Mouse (Mus musculus): ENCODE measurements around the gene Bfsp2. TPM values are rescaled to one million over a fixed set of nuclear protein-coding genes. Genes with fewer than 3 reads are reported as not detected.
"Not testable (repeated sequence)": the region's sequence is repeated elsewhere in the genome, so short reads cannot be mapped to it uniquely, and the experiment has no call there.

The Bfsp2 gene
- polyA plus RNA-seq, 1 experiment from 2014 or later, result 0.96 TPM

GRCm38 (mm10) chr9:103420844-103421243 is 59.4 kb downstream of the Bfsp2 start:
- 61% methylated on average over 3 of the region's 3 CpGs for WGBS
- ATAC-seq (replicated peaks; ENCODE audit: low FRiP score, low read depth), result no peak
- TF ChIP-seq CTCF (IDR thresholded peaks at IDR 0.05; ENCODE audit: low read depth), result no peak
- Histone ChIP-seq H3K4me1 (replicated peaks; ENCODE audit: insufficient read depth, low read length) (no peaks in the 10 kb centered on the region), H3K27me3 (ENCODE audit: insufficient read depth, low read length) (no peaks in the 10 kb centered on the region), H3K27ac (no peak overlapping the region), H3K4me3 (replicated peaks; ENCODE audit: low read depth, low read length) (no peak overlapping the region), H3K36me3 (ENCODE audit: insufficient read depth, low read length) (no peaks in the 10 kb centered on the region), H3K9me3 (replicated peaks; ENCODE audit: low read length) (no peaks in the 10 kb centered on the region), H3K4me2 (ENCODE audit: low read length) (no peak overlapping the region), H3K9ac (ENCODE audit: low read depth, low read length) (no peak overlapping the region)
- no peak for DNase-seq (ENCODE audit: low spot score)

DNA sequence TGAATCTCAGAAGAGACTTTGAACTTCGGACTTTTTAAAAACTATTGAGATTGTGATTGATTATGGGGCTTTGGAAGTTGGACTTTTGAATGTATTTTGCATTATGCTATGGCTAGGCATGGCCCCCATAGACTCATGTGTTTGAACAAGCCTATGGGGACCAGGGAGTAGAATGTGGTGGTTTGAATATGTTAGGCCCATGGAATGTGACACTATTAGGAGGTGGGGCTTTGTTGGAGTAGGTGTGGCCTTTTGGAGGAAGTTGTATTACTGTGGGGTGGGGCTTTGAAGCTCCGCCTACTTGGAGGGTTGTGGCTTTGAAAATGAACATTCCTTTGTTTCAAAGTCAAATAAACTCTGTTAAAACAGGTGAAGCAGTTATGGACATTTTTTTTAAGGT is 61.4 kb downstream of the Bfsp2 start:
- no peaks in the 10 kb centered on the region for H3K36me3 ChIP-seq (ENCODE audit: insufficient read depth, low read length)
- no peak overlapping the region for H3K4me2 ChIP-seq (ENCODE audit: low read length)
- H3K9ac ChIP-seq (ENCODE audit: low read depth, low read length), result no peak overlapping the region
- DNase-seq (ENCODE audit: low spot score) (no peak), ATAC-seq (replicated peaks; ENCODE audit: low FRiP score, low read depth) (no peak)
- no peak overlapping the region for H3K27ac ChIP-seq
- WGBS, result 93% methylated on average over 2 of the region's 2 CpGs
- no peak overlapping the region for H3K4me3 ChIP-seq (replicated peaks; ENCODE audit: low read depth, low read length)
- no peaks in the 10 kb centered on the region for H3K9me3 ChIP-seq (replicated peaks; ENCODE audit: low read length)
- no peak for TF ChIP-seq CTCF (IDR thresholded peaks at IDR 0.05; ENCODE audit: low read depth)
- H3K4me1 ChIP-seq (replicated peaks; ENCODE audit: insufficient read depth, low read length), result no peaks in the 10 kb centered on the region
- no peaks in the 10 kb centered on the region for H3K27me3 ChIP-seq (ENCODE audit: insufficient read depth, low read length)

GRCm38 (mm10) chr9:103418267-103418666 is 62.0 kb downstream of the Bfsp2 start:
- WGBS, result 75% methylated on average over 1 of the region's 1 CpGs
- not testable (repeated sequence) for ATAC-seq (replicated peaks; ENCODE audit: low FRiP score, low read depth); H3K36me3 ChIP-seq (ENCODE audit: insufficient read depth, low read length); H3K27me3 ChIP-seq (ENCODE audit: insufficient read depth, low read length); H3K27ac ChIP-seq; H3K4me2 ChIP-seq (ENCODE audit: low read length); H3K9ac ChIP-seq (ENCODE audit: low read depth, low read length); H3K4me3 ChIP-seq (replicated peaks; ENCODE audit: low read depth, low read length); DNase-seq (ENCODE audit: low spot score); H3K9me3 ChIP-seq (replicated peaks; ENCODE audit: low read length); H3K4me1 ChIP-seq (replicated peaks; ENCODE audit: insufficient read depth, low read length)

- ATAC-seq (replicated peaks; ENCODE audit: low FRiP score, low read depth), result no peak
- Histone ChIP-seq H3K9me3 (replicated peaks; ENCODE audit: low read length) (no peaks in the 10 kb centered on the region), H3K9ac (ENCODE audit: low read depth, low read length) (no peak overlapping the region), H3K27me3 (ENCODE audit: insufficient read depth, low read length) (no peaks in the 10 kb centered on the region), H3K27ac (no peak overlapping the region), H3K36me3 (ENCODE audit: insufficient read depth, low read length) (no peaks in the 10 kb centered on the region), H3K4me1 (replicated peaks; ENCODE audit: insufficient read depth, low read length) (no peaks in the 10 kb centered on the region), H3K4me2 (ENCODE audit: low read length) (no peak overlapping the region), H3K4me3 (replicated peaks; ENCODE audit: low read depth, low read length) (no peak overlapping the region)
- no peak for TF ChIP-seq CTCF (IDR thresholded peaks at IDR 0.05; ENCODE audit: low read depth)
- no peak for DNase-seq (ENCODE audit: low spot score)
- 36% methylated on average over 9 of the region's 9 CpGs for WGBS
Observed at GRCm38 (mm10) chr9:103413457-103413856, 66.8 kb downstream of the Bfsp2 start.

GRCm38 (mm10) chr9:103409119-103409518 is 71.1 kb downstream of the Bfsp2 start:
- Histone ChIP-seq H3K36me3 (ENCODE audit: insufficient read depth, low read length) (no peaks in the 10 kb centered on the region), H3K4me2 (ENCODE audit: low read length) (no peak overlapping the region), H3K4me1 (replicated peaks; ENCODE audit: insufficient read depth, low read length) (no peaks in the 10 kb centered on the region), H3K27me3 (ENCODE audit: insufficient read depth, low read length) (no peaks in the 10 kb centered on the region), H3K9ac (ENCODE audit: low read depth, low read length) (no peak overlapping the region), H3K9me3 (replicated peaks; ENCODE audit: low read length) (no peaks in the 10 kb centered on the region), H3K27ac (no peak overlapping the region), H3K4me3 (replicated peaks; ENCODE audit: low read depth, low read length) (no peak overlapping the region)
- 67% methylated on average over 2 of the region's 2 CpGs for WGBS
- no peak for TF ChIP-seq CTCF (IDR thresholded peaks at IDR 0.05; ENCODE audit: low read depth)
- no peak for ATAC-seq (replicated peaks; ENCODE audit: low FRiP score, low read depth)
- no peak for DNase-seq (ENCODE audit: low spot score)

DNA sequence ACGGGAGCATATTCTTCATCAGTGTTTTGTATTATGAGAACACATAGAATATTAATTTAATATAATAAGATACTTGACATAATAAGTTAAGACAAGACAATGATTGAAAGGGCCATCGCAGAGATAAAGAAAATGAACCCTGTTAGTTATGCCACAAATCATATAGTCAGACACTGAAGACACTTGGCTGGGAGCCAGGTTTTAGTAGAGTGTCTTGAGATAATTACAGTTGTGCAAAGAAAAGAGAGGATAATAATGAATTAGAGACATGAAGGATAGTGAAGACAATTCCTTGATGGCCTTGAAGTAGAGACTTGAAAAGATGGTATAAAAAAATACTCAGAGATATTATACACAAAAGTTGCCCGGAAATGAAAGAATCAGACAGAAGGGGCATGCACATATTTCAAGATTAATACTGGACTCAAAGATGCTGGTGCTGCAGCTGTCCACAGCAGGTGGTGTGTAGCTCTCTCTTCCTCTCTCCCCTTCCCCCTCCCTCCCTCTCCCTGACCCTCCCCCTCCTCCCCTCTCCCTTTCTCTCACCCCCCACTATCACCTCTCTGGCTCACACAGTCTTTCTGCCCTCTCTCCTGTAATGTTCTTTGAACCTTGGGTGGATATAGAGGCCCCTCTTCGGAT is 72.0 kb downstream of the Bfsp2 start:
- Histone ChIP-seq H3K4me2 (ENCODE audit: low read length) (no peak overlapping the region), H3K36me3 (ENCODE audit: insufficient read depth, low read length) (no peaks in the 10 kb centered on the region), H3K4me3 (replicated peaks; ENCODE audit: low read depth, low read length) (no peak overlapping the region), H3K9me3 (replicated peaks; ENCODE audit: low read length) (no peaks in the 10 kb centered on the region), H3K4me1 (replicated peaks; ENCODE audit: insufficient read depth, low read length) (no peaks in the 10 kb centered on the region), H3K27ac (no peak overlapping the region), H3K27me3 (ENCODE audit: insufficient read depth, low read length) (no peaks in the 10 kb centered on the region), H3K9ac (ENCODE audit: low read depth, low read length) (no peak overlapping the region)
- no peak for TF ChIP-seq CTCF (IDR thresholded peaks at IDR 0.05; ENCODE audit: low read depth)
- ATAC-seq (replicated peaks; ENCODE audit: low FRiP score, low read depth) (no peak), DNase-seq (ENCODE audit: low spot score) (no peak)
- 72% methylated on average over 4 of the region's 4 CpGs for WGBS

All from kidney, postnatal 0 days (tissue).